Mouse (Mus musculus) C2C12 (cell line): ENCODE results near the gene Hpn. TPM values are rescaled to one million over a fixed set of nuclear protein-coding genes. Genes with fewer than 3 reads are reported as not detected.

ENCODE experiments used
- H3K27me3 ChIP-seq: one replicate; pipeline ENCODE4 v1.6.1; 2011; ENCODE audit not compliant: control insufficient read depth, insufficient read depth, insufficient read length
- H3K36me3 ChIP-seq: one replicate; pipeline ENCODE4 v1.6.1; 2011; ENCODE audit not compliant: control insufficient read depth, insufficient read depth
- H3K4me3 ChIP-seq: one replicate; pipeline ENCODE4 v1.5.1; 2011; ENCODE audit warnings: mild to moderate bottlenecking, control low read depth; ENCODE audit not compliant: poor library complexity, insufficient read depth, severe bottlenecking
- H3K79me2 ChIP-seq: one replicate; pipeline ENCODE4 v1.6.1; 2011; ENCODE audit not compliant: control insufficient read depth, insufficient read depth
- H3K79me3 ChIP-seq: one replicate; pipeline ENCODE4 v1.6.1; 2011; ENCODE audit warnings: low read depth, control low read depth
- H3ac ChIP-seq: one replicate; pipeline ENCODE3; 2011; ENCODE audit warnings: low read depth; ENCODE audit not compliant: control insufficient read depth, insufficient read length
- CEBPB ChIP-seq: IDR thresholded peaks from one replicate; pipeline ENCODE4 v1.6.1; 2011; ENCODE audit warnings: low read depth, mild to moderate bottlenecking, control low read depth, moderate library complexity
- CTCF ChIP-seq: IDR thresholded peaks from one replicate; pipeline ENCODE4 v1.5.1; 2011; ENCODE audit not compliant: control insufficient read depth, insufficient read depth, insufficient read length
- FOSL1 ChIP-seq: IDR thresholded peaks from one replicate; pipeline ENCODE4 v1.8.0; 2011; ENCODE audit warnings: mild to moderate bottlenecking, low read length; ENCODE audit not compliant: poor library complexity, insufficient read depth, severe bottlenecking
- MAX ChIP-seq: IDR thresholded peaks from one replicate; pipeline ENCODE4 v1.6.1; 2011; ENCODE audit warnings: mild to moderate bottlenecking, control low read depth
- MYOD1 ChIP-seq: IDR thresholded peaks from one replicate; pipeline ENCODE4 v1.6.1; 2011; ENCODE audit warnings: low read depth; ENCODE audit not compliant: control insufficient read depth, insufficient read length
- MYOG ChIP-seq: IDR thresholded peaks from one replicate; pipeline ENCODE4 v1.6.1; 2011; ENCODE audit not compliant: control insufficient read depth, insufficient read length; ENCODE audit errors: extremely low read depth
- USF1 ChIP-seq: IDR thresholded peaks from one replicate; pipeline ENCODE4 v1.6.1; 2011; ENCODE audit warnings: low read depth, mild to moderate bottlenecking, control low read depth, moderate library complexity
- polyA plus RNA-seq: library from polyadenylated mRNA; unstranded; fragments of >200 nt; fragmentation: generic; extraction: Trizol; gene quantifications from one replicate; pipeline ENCODE4 v1.2.1, GENCODE M21; 2012; ENCODE audit warnings: missing spikeins

Hpn gene
- polyA plus RNA-seq, 1 experiment: not detected

GRCm38 (mm10) chr7:31150566-31151300 lies 35.6 kb upstream of the Hpn start:
- TF ChIP-seq MYOD1 (no peak), MYOG (no peak), CTCF (no peak), USF1 (no peak), CEBPB (no peak), MAX (no peak), FOSL1 (no peak)
- no peaks in the 10 kb centered on the region for H3K36me3 ChIP-seq
- peaks cover 50% of the 10 kb centered on the region for H3K79me2 ChIP-seq
- peak overlapping the region; percentile 55 for H3K4me3 ChIP-seq
- no peaks in the 10 kb centered on the region for H3K27me3 ChIP-seq
- H3ac ChIP-seq: peak overlapping the region; percentile 83
- peaks cover 26% of the 10 kb centered on the region for H3K79me3 ChIP-seq

GRCm38 (mm10) chr7:31149751-31150565 lies 34.9 kb upstream of the Hpn start:
- no peaks in the 10 kb centered on the region for H3K36me3 ChIP-seq

GRCm38 (mm10) chr7:31149271-31149670 lies 34.2 kb upstream of the Hpn start:
- Histone ChIP-seq H3K79me3 (peaks cover 35% of the 10 kb centered on the region), H3K36me3 (no peaks in the 10 kb centered on the region), H3K4me3 (no peak overlapping the region), H3K79me2 (peaks cover 60% of the 10 kb centered on the region), H3ac (peak overlapping the region; percentile 24), H3K27me3 (no peaks in the 10 kb centered on the region)
- TF ChIP-seq CEBPB (no peak), MAX (no peak), FOSL1 (no peak), MYOD1 (no peak), MYOG (no peak), CTCF (no peak)

More at GRCm38 (mm10) chr7:31149751-31150565, 34.9 kb upstream of the Hpn start:
- no peak for TF ChIP-seq MAX
- no peak for TF ChIP-seq USF1
- no peak for TF ChIP-seq MYOG
- TF ChIP-seq CEBPB: no peak
- no peak for TF ChIP-seq MYOD1
- no peak for TF ChIP-seq FOSL1
- TF ChIP-seq CTCF: no peak
- Histone ChIP-seq H3K79me3 (peaks cover 34% of the 10 kb centered on the region), H3ac (peak overlapping the region; percentile 83), H3K79me2 (peaks cover 58% of the 10 kb centered on the region), H3K4me3 (peak overlapping the region; percentile 55), H3K27me3 (no peaks in the 10 kb centered on the region)

- Histone ChIP-seq H3ac (no peak overlapping the region), H3K79me3 (peaks cover 35% of the 10 kb centered on the region), H3K27me3 (no peaks in the 10 kb centered on the region), H3K36me3 (no peaks in the 10 kb centered on the region), H3K4me3 (no peak overlapping the region), H3K79me2 (peaks cover 60% of the 10 kb centered on the region)
- TF ChIP-seq MYOG (no peak), USF1 (no peak), CTCF (no peak), CEBPB (no peak), MAX (no peak), FOSL1 (no peak), MYOD1 (no peak)
These were observed 33.7 kb upstream of the Hpn start for GRCm38 (mm10) chr7:31148756-31149155.

- Histone ChIP-seq H3K79me2 (peaks cover 60% of the 10 kb centered on the region), H3K36me3 (no peaks in the 10 kb centered on the region), H3ac (no peak overlapping the region), H3K27me3 (no peaks in the 10 kb centered on the region), H3K79me3 (peaks cover 35% of the 10 kb centered on the region), H3K4me3 (no peak overlapping the region)
- TF ChIP-seq MYOG: no peak
- no peak for TF ChIP-seq MYOD1
- no peak for TF ChIP-seq MAX
- TF ChIP-seq FOSL1: no peak
- TF ChIP-seq USF1: no peak
- no peak for TF ChIP-seq CTCF
- TF ChIP-seq CEBPB: no peak
These were observed 33.0 kb upstream of the Hpn start for GRCm38 (mm10) chr7:31148086-31148485.
